Mouse (Mus musculus): ENCODE data around the gene Ppp3ca. TPM values are rescaled to one million over a fixed set of nuclear protein-coding genes. Genes with fewer than 3 reads are reported as not detected.

Ppp3ca gene
- total RNA-seq (2014; fragmentation: Nextera tagmentation) (56.6 and 61.1 TPM in 2 replicates), total RNA-seq (2017) (72.4 and 73.9 TPM in 2 replicates)

DNA sequence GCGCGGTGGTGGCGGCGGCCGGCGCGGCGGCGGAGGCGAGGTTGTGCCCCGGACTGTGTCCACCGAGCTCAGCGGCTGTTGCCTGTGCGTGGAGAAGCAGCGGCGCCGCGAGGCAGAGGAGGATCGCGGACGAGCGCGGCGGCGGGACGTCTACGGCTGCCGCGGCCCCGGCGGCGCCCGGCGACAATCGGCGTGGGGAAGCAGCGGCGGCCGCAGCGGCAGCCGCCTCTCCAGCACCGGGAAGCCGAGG is at the start of gene Ppp3ca:
Gene Ppp3ca, plus strand, starts transcription at position 15 of the 250 bp plus-strand sequence.
- ATAC-seq (replicated peaks; ENCODE audit: poor library complexity, severe bottlenecking), result no peak

- no peak for ATAC-seq (replicated peaks; ENCODE audit: poor library complexity, severe bottlenecking)
Measured at GRCm38 (mm10) chr3:136640544-136641230, 29.2 kb upstream of the Ppp3ca start.

DNA sequence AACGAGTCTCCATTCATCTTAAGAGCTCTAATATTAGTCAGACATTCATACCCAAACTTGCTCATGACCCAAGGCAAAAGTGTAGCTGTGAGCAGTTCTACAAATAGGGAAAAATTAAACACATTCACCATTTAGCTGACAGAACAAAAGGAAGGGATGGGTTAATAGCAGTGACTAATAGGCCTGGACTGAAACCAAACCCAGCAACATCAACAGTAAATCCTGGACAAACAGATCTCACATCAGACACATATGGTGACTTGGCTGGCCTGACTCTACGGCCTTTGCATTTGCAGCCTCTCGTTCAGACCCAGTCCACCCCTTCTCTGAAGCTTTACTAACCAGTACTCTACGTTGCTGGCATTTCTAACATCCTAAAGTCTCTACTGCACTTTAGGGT is 19.0 kb upstream of the Ppp3ca start:
- no peak for ATAC-seq (replicated peaks; ENCODE audit: poor library complexity, severe bottlenecking)

GRCm38 (mm10) chr3:136651496-136651895 is 18.4 kb upstream of the Ppp3ca start:
- ATAC-seq (replicated peaks; ENCODE audit: poor library complexity, severe bottlenecking), result no peak

DNA sequence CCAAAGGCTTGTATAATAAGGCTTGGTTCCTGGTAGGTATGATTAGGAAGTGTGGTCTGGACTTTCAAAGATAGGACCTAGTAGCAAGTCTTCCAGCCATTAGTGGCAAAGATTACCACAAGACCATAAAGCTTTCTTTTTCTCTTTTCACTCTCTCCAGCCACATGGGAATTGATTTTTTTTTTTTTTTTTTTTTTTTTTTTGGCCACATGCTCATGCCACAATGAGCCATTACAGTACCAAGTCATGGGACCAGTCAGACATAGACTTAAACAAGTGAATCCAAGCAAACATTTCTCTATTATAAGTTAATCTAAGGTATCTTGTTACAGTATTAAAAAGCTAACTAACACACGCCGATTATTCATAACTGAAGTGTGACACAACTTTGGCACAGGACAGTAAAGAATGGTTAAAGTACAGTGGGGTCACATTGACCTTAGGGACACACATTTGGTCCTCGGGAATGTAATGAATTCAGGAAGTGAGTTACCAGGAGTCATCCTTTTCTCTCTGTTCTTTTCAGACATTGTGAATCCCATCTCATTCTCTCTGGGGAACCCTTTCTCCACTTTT is 13.4 kb upstream of the Ppp3ca start:
- no peak for ATAC-seq (replicated peaks; ENCODE audit: poor library complexity, severe bottlenecking)

- no peak for ATAC-seq (replicated peaks; ENCODE audit: poor library complexity, severe bottlenecking)
Measured at GRCm38 (mm10) chr3:136658681-136659080, 11.2 kb upstream of the Ppp3ca start.

GRCm38 (mm10) chr3:136665119-136665518 is 4.8 kb upstream of the Ppp3ca start:
- ATAC-seq (replicated peaks; ENCODE audit: poor library complexity, severe bottlenecking), result no peak

GRCm38 (mm10) chr3:136668072-136668471 is 1.9 kb upstream of the Ppp3ca start:
- no peak for ATAC-seq (replicated peaks; ENCODE audit: poor library complexity, severe bottlenecking)

GRCm38 (mm10) chr3:136669231-136670109 is 454 bp upstream of the Ppp3ca start:
- ATAC-seq (replicated peaks; ENCODE audit: poor library complexity, severe bottlenecking), result peak; percentile 80

GRCm38 (mm10) chr3:136670360-136671131 is 622 bp downstream of the Ppp3ca start:
- ATAC-seq (replicated peaks; ENCODE audit: poor library complexity, severe bottlenecking), result peak; percentile 14

GRCm38 (mm10) chr3:136671161-136671939 is 1.4 kb downstream of the Ppp3ca start:
- ATAC-seq (replicated peaks; ENCODE audit: poor library complexity, severe bottlenecking), result peak; percentile 20

DNA sequence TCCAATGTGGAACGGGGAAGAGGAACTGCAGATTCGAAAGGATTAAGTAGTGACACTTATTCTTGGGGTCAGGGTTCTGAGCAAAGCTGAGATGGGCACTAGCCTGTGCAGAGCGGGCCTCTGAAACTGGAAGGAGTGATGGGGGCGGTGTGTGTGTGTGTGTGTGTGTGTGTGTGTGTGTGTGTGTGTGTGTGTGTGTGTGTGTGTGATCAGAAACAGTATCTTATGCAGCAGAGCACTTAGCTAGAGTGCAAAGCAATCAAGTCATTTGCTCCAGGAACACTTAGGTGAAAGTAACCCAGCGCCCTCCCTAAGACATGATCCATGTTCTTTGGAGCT is 2.0 kb downstream of the Ppp3ca start:
- ATAC-seq (replicated peaks; ENCODE audit: poor library complexity, severe bottlenecking), result peak; percentile 3; the same call in 1 of the 2 replicates

DNA sequence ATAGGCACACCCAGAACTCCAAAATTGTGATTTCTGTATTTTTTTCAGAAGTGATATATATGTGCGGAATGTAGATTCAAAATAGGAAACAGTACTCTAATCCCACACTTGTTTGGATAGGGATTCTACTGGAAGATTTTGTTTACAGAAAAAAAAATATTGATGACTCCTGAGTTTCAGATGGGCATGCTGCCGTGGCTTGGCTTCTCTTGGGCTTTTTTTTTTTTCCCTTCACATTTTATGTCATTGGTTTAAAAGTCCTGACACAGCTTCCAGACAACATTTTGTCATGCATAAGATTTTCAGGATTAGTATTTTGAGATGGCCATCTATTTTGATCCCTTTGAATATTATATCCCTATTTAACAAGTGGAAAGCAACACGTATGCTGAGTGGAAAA is 2.9 kb downstream of the Ppp3ca start:
- ATAC-seq (replicated peaks; ENCODE audit: poor library complexity, severe bottlenecking), result no peak

DNA sequence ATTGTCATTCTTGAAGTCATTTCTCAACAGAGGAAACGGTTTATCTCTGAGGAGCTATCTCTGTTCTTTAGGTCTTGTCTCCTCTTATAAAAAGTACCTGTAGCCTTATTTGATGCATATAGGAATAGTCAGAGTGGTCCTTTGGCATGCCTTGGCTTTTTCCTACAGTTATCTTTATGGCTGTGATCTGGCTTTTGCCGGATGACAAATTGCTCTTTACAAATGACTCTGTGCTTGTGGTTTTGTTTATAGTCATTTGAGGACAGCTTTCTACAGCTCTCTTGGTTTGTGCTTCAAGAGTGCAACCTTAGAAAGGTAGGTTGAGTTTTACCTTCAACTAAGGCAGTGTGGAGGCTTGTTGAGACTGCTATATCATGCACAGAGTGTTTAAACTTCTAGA is 3.4 kb downstream of the Ppp3ca start:
- no peak for ATAC-seq (replicated peaks; ENCODE audit: poor library complexity, severe bottlenecking)

DNA sequence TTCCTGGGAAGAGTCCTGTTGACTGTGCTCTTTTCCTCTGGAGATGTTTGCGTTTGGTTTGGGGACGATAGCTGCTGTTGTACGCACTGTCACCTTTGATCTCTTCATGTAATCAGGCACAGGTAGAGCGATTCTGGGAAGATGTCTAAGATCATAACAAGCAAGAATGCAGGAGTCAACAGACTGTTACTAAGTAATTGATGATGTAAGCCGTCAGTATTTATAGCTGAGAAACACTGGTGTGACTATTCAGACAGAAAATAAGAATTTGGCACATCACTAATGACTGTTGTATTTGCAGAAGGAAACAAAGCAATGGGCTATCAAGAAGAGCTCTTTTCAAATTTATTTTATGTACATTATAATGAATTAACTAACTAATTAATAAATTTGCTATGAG is 4.6 kb downstream of the Ppp3ca start:
- ATAC-seq (replicated peaks; ENCODE audit: poor library complexity, severe bottlenecking), result no peak

DNA sequence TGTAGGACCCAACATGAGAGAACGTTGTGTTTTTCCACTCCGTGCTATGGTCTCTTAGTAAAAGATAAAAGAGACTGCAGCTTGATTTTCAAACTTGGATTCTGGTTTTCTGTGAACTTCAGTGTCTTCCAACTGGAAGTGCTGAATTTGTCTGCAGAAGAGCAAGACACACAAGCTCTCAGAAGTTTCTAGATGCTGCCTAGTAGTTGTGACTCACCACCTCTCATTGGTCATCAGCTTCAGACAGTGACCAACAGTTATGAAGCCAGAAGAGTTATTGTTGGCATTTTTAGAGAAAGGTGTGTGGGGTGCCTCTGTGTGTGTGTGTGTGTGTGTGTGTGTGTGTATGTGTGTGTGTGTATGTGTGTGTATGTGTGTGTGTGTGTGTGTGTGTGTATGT is 7.1 kb downstream of the Ppp3ca start:
- ATAC-seq (replicated peaks; ENCODE audit: poor library complexity, severe bottlenecking), result no peak

- no peak for ATAC-seq (replicated peaks; ENCODE audit: poor library complexity, severe bottlenecking)
Measured at GRCm38 (mm10) chr3:136678386-136678785, 8.5 kb downstream of the Ppp3ca start.

DNA sequence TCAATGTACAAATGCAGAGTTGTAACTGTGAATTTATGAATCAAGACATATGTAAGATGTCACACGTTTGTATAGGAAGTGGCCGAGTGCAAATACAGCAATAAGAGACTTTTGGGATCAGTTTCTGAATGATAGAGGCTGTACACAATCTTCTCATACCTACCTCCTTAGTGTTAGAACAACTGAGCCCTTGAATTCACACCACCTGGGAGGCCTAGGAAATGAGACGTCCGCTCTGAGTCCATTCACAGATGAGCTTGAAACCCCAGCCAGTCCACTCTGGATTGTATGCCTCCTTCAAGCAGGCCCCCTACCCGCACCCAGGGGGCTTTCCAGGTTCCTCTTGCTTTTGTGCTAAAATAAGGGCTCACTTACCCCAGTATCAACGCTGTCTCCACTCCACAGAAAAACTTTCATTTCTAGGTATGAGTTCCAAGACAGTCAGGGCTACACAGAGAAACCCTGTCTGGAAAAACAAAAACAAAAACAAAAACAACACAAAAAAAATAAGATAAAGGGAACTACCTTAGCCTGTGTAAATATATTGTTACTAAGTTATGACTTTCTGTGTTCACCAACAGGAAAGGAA is 10.1 kb downstream of the Ppp3ca start:
- ATAC-seq (replicated peaks; ENCODE audit: poor library complexity, severe bottlenecking), result no peak

GRCm38 (mm10) chr3:136682242-136682641 is 12.3 kb downstream of the Ppp3ca start:
- peak; percentile 64 for ATAC-seq (replicated peaks; ENCODE audit: poor library complexity, severe bottlenecking)
